Mouse (Mus musculus) B cell, adult 2 months (primary cell): Measurements from ENCODE around the gene Atp6v1g3.

ENCODE experiments used
- DNase-seq, 2 experiments: peaks; one replicate each; pipeline ENCODE4 v3.0.0; 2022

The Atp6v1g3 gene

GRCm38 (mm10) chr1:138289455-138290425 lies 16.2 kb downstream of the Atp6v1g3 start:
- DNase-seq, result no peak

- DNase-seq, result no peak
Observed at GRCm38 (mm10) chr1:138291463-138291862, 17.9 kb downstream of the Atp6v1g3 start.

- no peak for DNase-seq
Observed at GRCm38 (mm10) chr1:138294487-138294886, 20.9 kb downstream of the Atp6v1g3 start.

GRCm38 (mm10) chr1:138298156-138298555 lies 24.6 kb downstream of the Atp6v1g3 start:
- DNase-seq, result no peak

GRCm38 (mm10) chr1:138299576-138299975 lies 26.0 kb downstream of the Atp6v1g3 start:
- peak; percentile 57 to 61 for DNase-seq

GRCm38 (mm10) chr1:138301920-138302319 lies 28.4 kb downstream of the Atp6v1g3 start:
- no peak for DNase-seq

GRCm38 (mm10) chr1:138302756-138303155 lies 29.2 kb downstream of the Atp6v1g3 start:
- DNase-seq, result no peak

- DNase-seq, result no peak
Observed at GRCm38 (mm10) chr1:138303296-138303695, 29.8 kb downstream of the Atp6v1g3 start.

GRCm38 (mm10) chr1:138304141-138304915 lies 30.8 kb downstream of the Atp6v1g3 start:
- peak in 1 of 2 experiments; percentile 19 for DNase-seq

- DNase-seq, result peak; percentile 42 to 48
Observed at GRCm38 (mm10) chr1:138322657-138323056, 49.1 kb downstream of the Atp6v1g3 start.

GRCm38 (mm10) chr1:138323076-138323630 lies 49.6 kb downstream of the Atp6v1g3 start:
- DNase-seq, result peak; percentile 51 to 61

GRCm38 (mm10) chr1:138326091-138326490 lies 52.6 kb downstream of the Atp6v1g3 start:
- no peak for DNase-seq

- no peak for DNase-seq
Observed at GRCm38 (mm10) chr1:138326566-138326965, 53.0 kb downstream of the Atp6v1g3 start.

GRCm38 (mm10) chr1:138327466-138328245 lies 54.1 kb downstream of the Atp6v1g3 start:
- DNase-seq, result peak; percentile 45 to 51

GRCm38 (mm10) chr1:138328320-138328719 lies 54.8 kb downstream of the Atp6v1g3 start:
- DNase-seq, result peak; percentile 45 to 51

GRCm38 (mm10) chr1:138330556-138330955 lies 57.0 kb downstream of the Atp6v1g3 start:
- no peak for DNase-seq

GRCm38 (mm10) chr1:138331596-138331995 lies 58.1 kb downstream of the Atp6v1g3 start:
- no peak for DNase-seq

- no peak for DNase-seq
Observed at GRCm38 (mm10) chr1:138334701-138335100, 61.2 kb downstream of the Atp6v1g3 start.

- no peak for DNase-seq
Observed at GRCm38 (mm10) chr1:138337417-138337816, 63.9 kb downstream of the Atp6v1g3 start.
